Mouse (Mus musculus) CH12.LX (cell line): ENCODE measurements around the gene Atp6v0a4.

Experiments used
- CTCF ChIP-seq, 2 experiments: IDR thresholded peaks in 1 of 2; conservative IDR thresholded peaks in 1 of 2; 2 replicates each; pipeline ENCODE4 v1.5.1; 2011 to 2012; ENCODE audit warnings: low read depth in 2 of 2, low read length in 2 of 2, improper control_type of control experiment in 1 of 2, inconsistent platforms in 1 of 2, mild to moderate bottlenecking in 1 of 2, moderate library complexity in 1 of 2
- EP300 ChIP-seq: IDR thresholded peaks from 2 replicates; pipeline ENCODE4 v1.6.1; 2011; ENCODE audit warnings: low read length, improper control_type of control experiment

DNA sequence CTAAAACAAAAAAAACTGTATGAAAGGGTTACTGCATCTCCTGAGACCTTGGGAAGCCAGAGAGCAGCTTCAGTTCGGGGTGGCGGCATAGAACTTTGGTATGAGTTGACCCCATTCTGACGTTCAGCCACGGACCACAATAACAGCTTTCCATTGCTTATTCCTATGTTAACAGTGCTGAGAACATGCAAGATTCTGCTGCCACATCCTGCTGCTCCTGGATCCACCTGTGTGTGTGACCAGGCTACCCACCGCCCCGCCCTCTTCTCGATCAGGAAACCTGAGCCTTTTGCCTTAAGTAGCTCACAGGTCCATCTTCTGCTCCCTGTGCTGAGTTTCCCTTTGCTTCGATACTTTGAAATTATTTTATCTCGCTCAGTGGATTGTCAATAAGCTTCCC lies 18.5 kb downstream of the Atp6v0a4 start:
- TF ChIP-seq EP300 (no peak), CTCF (conservative IDR thresholded peaks at IDR 0.05 in 1 of 2, IDR thresholded peaks at IDR 0.05 in 1 of 2; ENCODE audit: low read depth in 2 of 2, low read length in 2 of 2) (no peak)
